Mouse (Mus musculus) thymus, adult 2 months (tissue): ENCODE measurements around the gene Cnep1r1.

ENCODE experiments used
- CTCF ChIP-seq: fragments of 200-500 bp; IDR thresholded peaks from 2 replicates; pipeline ENCODE4 v1.5.1; 2012; ENCODE audit warnings: mild to moderate bottlenecking, control low read depth, low read length, moderate library complexity, borderline replicate concordance; ENCODE audit not compliant: control insufficient read depth, poor library complexity, insufficient read depth; ENCODE audit errors: extremely low read depth
- POLR2A ChIP-seq: fragments of 200-500 bp; IDR thresholded peaks from 2 replicates; pipeline ENCODE4 v1.6.1; 2012; ENCODE audit warnings: mild to moderate bottlenecking, low read length, control low read depth, moderate library complexity; ENCODE audit not compliant: control insufficient read depth, poor library complexity, insufficient read depth; ENCODE audit errors: extremely low read depth

DNA sequence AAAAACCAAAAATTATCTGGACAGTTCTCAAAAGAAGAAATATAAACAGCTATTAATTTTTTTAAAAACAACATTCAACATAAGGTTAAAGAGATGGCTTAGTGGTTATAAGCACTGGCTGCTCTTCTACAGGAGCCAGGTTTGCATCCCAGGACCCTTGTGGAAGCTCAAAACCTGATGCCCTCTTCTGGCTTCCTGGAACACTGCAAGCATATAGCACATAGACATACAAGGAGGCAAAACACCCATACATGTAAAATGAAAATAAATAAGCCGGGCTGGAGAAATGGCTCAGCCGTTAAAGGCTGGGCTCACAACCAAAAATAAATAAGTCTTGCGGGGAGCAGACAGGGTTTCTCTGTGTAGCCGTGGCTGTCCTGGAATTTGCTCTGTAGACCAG lies 9.3 kb upstream of the Cnep1r1 start:
- TF ChIP-seq CTCF: no peak
- no peak for TF ChIP-seq POLR2A
